Mouse (Mus musculus) olfactory bulb, adult 2 months (tissue): ENCODE measurements at regions not wholly inside any gene's neighbourhood (a gene's known extent, or its start where the extent isn't known, plus 50 kb on each side); places are given as distances from the start of the nearest gene placed in this dataset.

Source experiments
- H3K27ac ChIP-seq: fragments of 200-500 bp; 2 replicates; pipeline ENCODE4 v1.5.1; 2012; ENCODE audit warnings: low read depth, low read length; ENCODE audit not compliant: insufficient read depth
- H3K4me1 ChIP-seq: fragments of 200-500 bp; 2 replicates; pipeline ENCODE4 v1.6.1; 2012; ENCODE audit warnings: low read length; ENCODE audit not compliant: control insufficient read depth, insufficient read depth
- H3K4me3 ChIP-seq: fragments of 200-500 bp; 2 replicates; pipeline ENCODE4 v1.5.1; 2012; ENCODE audit warnings: mild to moderate bottlenecking, low read depth, low read length, moderate library complexity; ENCODE audit not compliant: insufficient read depth
- CTCF ChIP-seq: fragments of 200-500 bp; IDR thresholded peaks from 2 replicates; pipeline ENCODE4 v1.5.1; 2012; ENCODE audit warnings: low read depth, mild to moderate bottlenecking, low read length, moderate library complexity; ENCODE audit not compliant: insufficient read depth
- POLR2A ChIP-seq: fragments of 200-500 bp; IDR thresholded peaks from 2 replicates; pipeline ENCODE4 v1.6.1; 2012; ENCODE audit warnings: mild to moderate bottlenecking, low read depth, low read length, moderate library complexity; ENCODE audit not compliant: insufficient read depth
- WGBS: fragments of 180-500 bp; shearing (Covaris S2); methylation state at CpG from one replicate; pipeline ENCODE4 v1.1.7; 2018; 5-methylcytosine and 5-hydroxymethylcytosine counted together

GRCm38 (mm10) chr1:121144981-121145380 lies 187.4 kb downstream of the Insig2 start:
- Histone ChIP-seq H3K4me1 (no peaks in the 10 kb centered on the region), H3K27ac (no peak overlapping the region), H3K4me3 (no peak overlapping the region)
- TF ChIP-seq CTCF (no peak), POLR2A (no peak)
- 92% methylated on average over 1 of the region's 1 CpGs for WGBS

- TF ChIP-seq CTCF = no peak
- no peak for TF ChIP-seq POLR2A
- Histone ChIP-seq H3K4me1 (peaks cover 3% of the 10 kb centered on the region; the same call in 1 of the 2 replicates), H3K27ac (no peak overlapping the region), H3K4me3 (no peak overlapping the region)
- WGBS = 77% methylated on average over 5 of the region's 5 CpGs
Observed at GRCm38 (mm10) chr1:121153476-121153875, 178.9 kb downstream of the Insig2 start.

- H3K4me3 ChIP-seq = no peak overlapping the region
- no peak for TF ChIP-seq POLR2A
- no peak for TF ChIP-seq CTCF
- H3K27ac ChIP-seq = no peak overlapping the region
- peaks cover 3% of the 10 kb centered on the region; the same call in 1 of the 2 replicates for H3K4me1 ChIP-seq
- WGBS = 22% methylated on average over 8 of the region's 8 CpGs
Observed at GRCm38 (mm10) chr1:121154616-121155015, 177.8 kb downstream of the Insig2 start.

- no peak for TF ChIP-seq POLR2A
- TF ChIP-seq CTCF = no peak
- WGBS = 34% methylated on average over 3 of the region's 3 CpGs
- no peaks in the 10 kb centered on the region for H3K4me1 ChIP-seq
Observed at GRCm38 (mm10) chr1:121168651-121169050, 163.7 kb downstream of the Insig2 start.

GRCm38 (mm10) chr1:121176541-121176940 lies 155.8 kb downstream of the Insig2 start:
- WGBS = 15% methylated on average over 3 of the region's 3 CpGs
- TF ChIP-seq POLR2A = no peak
- no peak for TF ChIP-seq CTCF
- Histone ChIP-seq H3K4me1 (no peaks in the 10 kb centered on the region), H3K27ac (no peak overlapping the region), H3K4me3 (no peak overlapping the region)

More at GRCm38 (mm10) chr1:121168651-121169050, 163.7 kb downstream of the Insig2 start:
- no peak overlapping the region for H3K27ac ChIP-seq
- H3K4me3 ChIP-seq = no peak overlapping the region

GRCm38 (mm10) chr1:121177136-121177907 lies 155.1 kb downstream of the Insig2 start:
- no peak overlapping the region for H3K27ac ChIP-seq
- WGBS = 11% methylated on average over 21 of the region's 22 CpGs
- TF ChIP-seq POLR2A (no peak), CTCF (no peak)
- H3K4me3 ChIP-seq = no peak overlapping the region
- no peaks in the 10 kb centered on the region for H3K4me1 ChIP-seq

GRCm38 (mm10) chr1:121177908-121178311 lies 154.5 kb downstream of the Insig2 start:
- WGBS = 3% methylated on average over 31 of the region's 31 CpGs
- TF ChIP-seq CTCF (no peak), POLR2A (no peak)
- Histone ChIP-seq H3K4me1 (no peaks in the 10 kb centered on the region), H3K27ac (no peak overlapping the region), H3K4me3 (no peak overlapping the region)

GRCm38 (mm10) chr1:121178611-121179245 lies 153.7 kb downstream of the Insig2 start:
- WGBS = 6% methylated on average over 17 of the region's 17 CpGs
- H3K27ac ChIP-seq = no peak overlapping the region
- TF ChIP-seq POLR2A (no peak), CTCF (no peak)
- no peak overlapping the region for H3K4me3 ChIP-seq
- no peaks in the 10 kb centered on the region for H3K4me1 ChIP-seq
